Mouse (Mus musculus): ENCODE results near the gene Car10. TPM values are rescaled to one million over a fixed set of nuclear protein-coding genes. Genes with fewer than 3 reads are reported as not detected.

The Car10 gene
- not detected in 2 replicates for total RNA-seq (2015)
- not detected in 2 replicates for total RNA-seq (2017)

GRCm38 (mm10) chr11:93097941-93098828 is at the start of gene Car10:
Gene Car10, plus strand, starts transcription at chr11:93098028.
- ATAC-seq (replicated peaks; ENCODE audit: poor library complexity): no peak

GRCm38 (mm10) chr11:93065021-93065420 is 32.8 kb upstream of the Car10 start:
- ATAC-seq (replicated peaks; ENCODE audit: poor library complexity): no peak

GRCm38 (mm10) chr11:93065656-93066181 is 32.1 kb upstream of the Car10 start:
- ATAC-seq (replicated peaks; ENCODE audit: poor library complexity): no peak

- no peak for ATAC-seq (replicated peaks; ENCODE audit: poor library complexity)
Observed at GRCm38 (mm10) chr11:93095588-93095987, 2.2 kb upstream of the Car10 start.

GRCm38 (mm10) chr11:93097001-93097400 is 827 bp upstream of the Car10 start:
- ATAC-seq (replicated peaks; ENCODE audit: poor library complexity): peak; percentile 48; the same call in 1 of the 2 replicates

GRCm38 (mm10) chr11:93097431-93097851 is 387 bp upstream of the Car10 start:
- ATAC-seq (replicated peaks; ENCODE audit: poor library complexity): no peak

- ATAC-seq (replicated peaks; ENCODE audit: poor library complexity): no peak
Observed at GRCm38 (mm10) chr11:93098933-93099381, 1.1 kb downstream of the Car10 start.

- ATAC-seq (replicated peaks; ENCODE audit: poor library complexity): 0 out of 2 replicates have a peak, but pooled peaks have one; percentile 9
Observed at GRCm38 (mm10) chr11:93099431-93100370, 1.9 kb downstream of the Car10 start.

- ATAC-seq (replicated peaks; ENCODE audit: poor library complexity): no peak
Observed at GRCm38 (mm10) chr11:93100606-93101005, 2.8 kb downstream of the Car10 start.

- ATAC-seq (replicated peaks; ENCODE audit: poor library complexity): no peak
Observed at GRCm38 (mm10) chr11:93101106-93101505, 3.3 kb downstream of the Car10 start.

- ATAC-seq (replicated peaks; ENCODE audit: poor library complexity): no peak
Observed at GRCm38 (mm10) chr11:93102321-93102720, 4.5 kb downstream of the Car10 start.

- no peak for ATAC-seq (replicated peaks; ENCODE audit: poor library complexity)
Observed at GRCm38 (mm10) chr11:93103101-93103815, 5.4 kb downstream of the Car10 start.

GRCm38 (mm10) chr11:93109451-93109850 is 11.6 kb downstream of the Car10 start:
- no peak for ATAC-seq (replicated peaks; ENCODE audit: poor library complexity)

GRCm38 (mm10) chr11:93120766-93121415 is 23.1 kb downstream of the Car10 start:
- ATAC-seq (replicated peaks; ENCODE audit: poor library complexity): no peak

- no peak for ATAC-seq (replicated peaks; ENCODE audit: poor library complexity)
Observed at GRCm38 (mm10) chr11:93123691-93124090, 25.9 kb downstream of the Car10 start.

- ATAC-seq (replicated peaks; ENCODE audit: poor library complexity): no peak
Observed at GRCm38 (mm10) chr11:93126466-93126865, 28.6 kb downstream of the Car10 start.

GRCm38 (mm10) chr11:93128481-93128880 is 30.7 kb downstream of the Car10 start:
- ATAC-seq (replicated peaks; ENCODE audit: poor library complexity): no peak

GRCm38 (mm10) chr11:93137841-93138240 is 40.0 kb downstream of the Car10 start:
- ATAC-seq (replicated peaks; ENCODE audit: poor library complexity): no peak

- no peak for ATAC-seq (replicated peaks; ENCODE audit: poor library complexity)
Observed at GRCm38 (mm10) chr11:93141727-93142126, 43.9 kb downstream of the Car10 start.

- ATAC-seq (replicated peaks; ENCODE audit: poor library complexity): peak; percentile 55
Observed at GRCm38 (mm10) chr11:93144544-93144943, 46.7 kb downstream of the Car10 start.
